Mouse (Mus musculus) G1E (cell line): ENCODE measurements around the gene Qsox2. TPM values are rescaled to one million over a fixed set of nuclear protein-coding genes. Genes with fewer than 3 reads are reported as not detected.

Source experiments
- ATAC-seq: 2 replicates; pipeline ENCODE4 v1.8.0; 2016; ENCODE audit warnings: mild to moderate bottlenecking; ENCODE audit not compliant: insufficient number of reproducible peaks, poor library complexity, low FRiP score, severe bottlenecking; ENCODE audit errors: extremely low read depth
- DNase-seq: peaks from one replicate; pipeline ENCODE4 v3.0.0; 2012; ENCODE audit warnings: low spot score
- H3K27me3 ChIP-seq: 2 replicates; pipeline ENCODE4 v1.6.1; 2012; ENCODE audit warnings: mild to moderate bottlenecking, low read length, inconsistent platforms; ENCODE audit not compliant: insufficient read depth
- H3K36me3 ChIP-seq: replicated peaks from 2 replicates; pipeline ENCODE3; 2012; ENCODE audit warnings: mild to moderate bottlenecking, inconsistent platforms
- H3K4me1 ChIP-seq: 2 replicates; pipeline ENCODE4 v1.6.1; 2012; ENCODE audit warnings: low read depth, low read length, inconsistent platforms, mixed read lengths; ENCODE audit not compliant: insufficient read depth
- H3K4me3 ChIP-seq: 2 replicates; pipeline ENCODE4 v1.5.1; 2012; ENCODE audit warnings: low read depth, mild to moderate bottlenecking, inconsistent platforms, low read length, moderate library complexity, mixed read lengths
- H3K9me3 ChIP-seq: replicated peaks from 2 replicates; pipeline ENCODE4 v1.6.1; 2012; ENCODE audit warnings: inconsistent platforms
- CTCF ChIP-seq: IDR thresholded peaks from 2 replicates; pipeline ENCODE4 v1.5.1; 2012; ENCODE audit warnings: low read depth, low read length, inconsistent platforms, mixed read lengths
- GATA1 ChIP-seq: IDR thresholded peaks from 2 replicates; pipeline ENCODE4 v1.6.1; 2012; ENCODE audit warnings: borderline replicate concordance, low read length, inconsistent platforms, mixed read lengths
- GATA2 ChIP-seq: IDR thresholded peaks from 2 replicates; pipeline ENCODE4 v1.6.1; 2012; ENCODE audit warnings: low read depth, low read length, inconsistent platforms, borderline replicate concordance
- POLR2AphosphoS5 ChIP-seq: IDR thresholded peaks from 2 replicates; pipeline ENCODE4 v1.6.1; 2012; ENCODE audit warnings: low read depth, low read length, inconsistent platforms; ENCODE audit not compliant: insufficient replicate concordance
- TAL1 ChIP-seq: conservative IDR thresholded peaks from 2 replicates; pipeline ENCODE4 v1.6.1; 2012; ENCODE audit warnings: low read depth, low read length, inconsistent platforms, mixed read lengths
- polyA plus RNA-seq: library from polyadenylated mRNA; stranded (reverse); fragments of >175 nt; gene quantifications from 2 replicates; pipeline ENCODE4 v1.2.3, GENCODE M21; 2012
- total RNA-seq, 2 experiments: library from RNA; stranded (forward) in 1 of 2; stranded (reverse) in 1 of 2; fragments of 200-1000 nt in 1 of 2; fragments of >200 nt in 1 of 2; fragmentation: Nextera tagmentation in 1 of 2; gene quantifications; 2 replicates each; pipeline ENCODE4 v1.2.3; 2014 to 2017

Qsox2 gene
- total and polyA plus RNA-seq, 3 experiments: 6.8 to 10.8 (median 7.6) TPM

DNA sequence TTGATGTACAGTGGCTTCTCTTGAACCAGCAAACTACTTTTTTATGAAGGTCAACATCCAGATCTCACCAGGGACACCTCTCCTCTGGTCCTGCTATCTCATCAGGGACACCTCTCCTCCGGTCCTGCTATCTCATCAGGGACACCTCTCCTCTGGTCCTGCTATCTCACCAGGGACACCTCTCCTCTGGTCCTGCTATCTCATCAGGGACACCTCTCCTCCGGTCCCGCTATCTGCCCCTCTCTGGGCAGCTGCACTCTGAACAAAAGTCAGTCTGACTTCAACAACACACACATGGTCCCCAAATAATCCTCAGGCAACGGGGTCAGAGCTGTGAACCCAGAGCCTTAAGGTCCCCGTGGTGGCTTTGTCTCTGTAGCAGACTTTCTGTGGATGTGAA lies 60.6 kb downstream of the Qsox2 start:
- no peak for DNase-seq
- Histone ChIP-seq H3K4me1 (0 out of 2 replicates have a peak, but pooled peaks cover 3% of the 10 kb centered on the region), H3K9me3 (no peaks in the 10 kb centered on the region), H3K27me3 (peaks cover 56% of the 10 kb centered on the region), H3K36me3 (no peaks in the 10 kb centered on the region), H3K4me3 (no peak overlapping the region)
- TF ChIP-seq GATA2: no peak
- no peak for TF ChIP-seq GATA1
- ATAC-seq: no peak

- H3K4me3 ChIP-seq: no peak overlapping the region
- no peaks in the 10 kb centered on the region for H3K36me3 ChIP-seq
- 0 out of 2 replicates have a peak, but pooled peaks cover 3% of the 10 kb centered on the region for H3K4me1 ChIP-seq
- ATAC-seq (no peak), DNase-seq (no peak)
- TF ChIP-seq POLR2AphosphoS5 (no peak), TAL1 (no peak), CTCF (no peak), GATA2 (no peak), GATA1 (no peak)
- H3K27me3 ChIP-seq: peaks cover 67% of the 10 kb centered on the region
- no peaks in the 10 kb centered on the region for H3K9me3 ChIP-seq
Measured at GRCm38 (mm10) chr2:26175191-26175590, 62.1 kb downstream of the Qsox2 start.

GRCm38 (mm10) chr2:26172166-26172565 lies 65.2 kb downstream of the Qsox2 start:
- H3K4me1 ChIP-seq: peaks cover 3% of the 10 kb centered on the region; the same call in 1 of the 2 replicates
- no peaks in the 10 kb centered on the region for H3K9me3 ChIP-seq
- H3K36me3 ChIP-seq: no peaks in the 10 kb centered on the region
- TF ChIP-seq GATA2: no peak
- no peak for TF ChIP-seq GATA1
- no peak for TF ChIP-seq TAL1
- TF ChIP-seq POLR2AphosphoS5: no peak
- no peak for TF ChIP-seq CTCF
- no peak overlapping the region for H3K4me3 ChIP-seq
- peaks cover 75% of the 10 kb centered on the region for H3K27me3 ChIP-seq
- no peak for DNase-seq
- ATAC-seq: no peak

DNA sequence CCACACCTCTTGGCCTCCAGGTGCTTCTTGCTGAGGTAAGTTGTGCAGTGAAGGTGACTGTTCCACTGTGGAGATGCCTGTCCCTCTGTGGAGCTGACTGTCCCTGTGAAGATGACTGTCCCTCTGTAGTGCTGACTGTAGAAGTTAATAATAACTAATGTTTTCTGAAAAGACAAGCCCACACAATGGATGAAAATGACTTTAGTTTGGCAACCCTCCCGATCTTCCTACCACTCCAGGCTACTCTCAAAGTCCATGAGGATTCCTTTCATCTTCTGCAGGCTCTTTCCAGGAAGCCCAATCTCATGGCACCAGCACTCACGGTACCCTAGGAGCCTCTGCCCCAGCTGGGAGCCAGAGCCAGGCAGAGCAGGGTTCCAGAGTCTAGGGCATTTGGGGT lies 66.9 kb downstream of the Qsox2 start:
- Histone ChIP-seq H3K9me3 (no peaks in the 10 kb centered on the region), H3K4me1 (no peaks in the 10 kb centered on the region; the same call in 1 of the 2 replicates), H3K27me3 (peaks cover 64% of the 10 kb centered on the region), H3K4me3 (no peak overlapping the region), H3K36me3 (peaks cover 2% of the 10 kb centered on the region)
- ATAC-seq (no peak), DNase-seq (no peak)
- TF ChIP-seq GATA1 (no peak), GATA2 (no peak), POLR2AphosphoS5 (no peak), TAL1 (no peak), CTCF (no peak)

DNA sequence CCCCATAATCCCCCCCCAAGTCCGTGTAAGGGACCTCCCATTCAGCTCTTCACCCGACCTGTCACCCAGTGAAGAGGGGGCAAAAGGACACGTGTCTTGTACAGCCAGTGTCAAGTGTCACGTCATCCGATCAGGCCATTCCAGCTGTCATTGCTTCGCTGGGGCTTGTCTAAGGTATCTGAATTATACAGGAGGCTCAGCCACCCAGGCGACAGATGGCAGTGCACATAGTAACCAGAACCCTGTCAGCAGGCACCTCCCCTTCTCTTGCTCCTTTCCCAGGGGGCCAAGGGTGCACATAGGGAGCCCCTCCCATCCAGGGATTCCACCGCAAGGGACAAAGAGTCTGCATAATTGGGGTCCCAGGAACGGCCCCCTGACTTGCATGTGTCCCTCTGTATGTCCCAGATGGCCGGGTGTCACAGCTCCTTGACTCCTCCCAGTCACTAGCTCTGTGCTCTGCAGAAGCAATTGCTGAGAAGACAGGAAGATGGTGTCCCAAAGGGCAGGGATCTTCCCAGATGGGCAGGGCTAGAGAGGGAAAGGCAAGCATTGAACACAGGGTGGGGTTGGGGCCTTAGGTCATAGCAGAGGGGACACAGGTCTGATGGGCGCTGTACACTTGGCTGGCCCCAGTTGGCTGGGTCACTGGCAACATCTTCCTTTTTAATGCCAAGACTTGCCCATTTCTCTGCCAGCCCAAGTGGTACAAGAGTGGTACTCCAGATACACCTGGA lies 68.3 kb downstream of the Qsox2 start:
- no peak for TF ChIP-seq GATA1
- TF ChIP-seq POLR2AphosphoS5: no peak
- TF ChIP-seq CTCF: no peak
- TF ChIP-seq TAL1: no peak
- no peak for TF ChIP-seq GATA2
- no peaks in the 10 kb centered on the region; the same call in 1 of the 2 replicates for H3K4me1 ChIP-seq
- H3K9me3 ChIP-seq: no peaks in the 10 kb centered on the region
- H3K36me3 ChIP-seq: peaks cover 2% of the 10 kb centered on the region
- H3K4me3 ChIP-seq: no peak overlapping the region
- ATAC-seq (no peak), DNase-seq (no peak)
- H3K27me3 ChIP-seq: peaks cover 56% of the 10 kb centered on the region

- no peak for TF ChIP-seq GATA2
- no peak for TF ChIP-seq POLR2AphosphoS5
- TF ChIP-seq TAL1: no peak
- no peak for TF ChIP-seq GATA1
- TF ChIP-seq CTCF: no peak
- ATAC-seq: no peak
- no peaks in the 10 kb centered on the region for H3K9me3 ChIP-seq
- peaks cover 2% of the 10 kb centered on the region for H3K36me3 ChIP-seq
- peaks cover 39% of the 10 kb centered on the region for H3K27me3 ChIP-seq
- H3K4me1 ChIP-seq: peaks cover 3% of the 10 kb centered on the region
- H3K4me3 ChIP-seq: no peak overlapping the region
- no peak for DNase-seq
Measured at GRCm38 (mm10) chr2:26166890-26167289, 70.4 kb downstream of the Qsox2 start.

Other genes with a start within 250 kb of the Qsox2 start
- 36.4 and 110 TPM in 2 replicates for gene Ubac1, start 215.8 kb downstream of the Qsox2 start, total RNA-seq (2014; fragmentation: Nextera tagmentation)
- gene Ubac1, start 215.8 kb downstream of the Qsox2 start, total RNA-seq (2017): 41.3 and 42.2 TPM in 2 replicates
- gene Ubac1, start 215.8 kb downstream of the Qsox2 start, polyA plus RNA-seq: 99.1 and 128 TPM in 2 replicates
- gene Nacc2, start 114.3 kb downstream of the Qsox2 start, total RNA-seq (2014; fragmentation: Nextera tagmentation): 2.0 and 5.1 TPM in 2 replicates
- 2.4 and 2.6 TPM in 2 replicates for gene Nacc2, start 114.3 kb downstream of the Qsox2 start, total RNA-seq (2017)
- 4.3 and 7.4 TPM in 2 replicates for gene Nacc2, start 114.3 kb downstream of the Qsox2 start, polyA plus RNA-seq
- not detected in 2 replicates for gene Lhx3, start 29.2 kb downstream of the Qsox2 start, total RNA-seq (2014; fragmentation: Nextera tagmentation)
- gene Lhx3, start 29.2 kb downstream of the Qsox2 start, total RNA-seq (2017): not detected in 2 replicates
- gene Lhx3, start 29.2 kb downstream of the Qsox2 start, polyA plus RNA-seq: not detected in 2 replicates
- gene Ccdc187, start 57.0 kb upstream of the Qsox2 start, total RNA-seq (2014; fragmentation: Nextera tagmentation): not detected in 2 replicates
- gene Ccdc187, start 57.0 kb upstream of the Qsox2 start, total RNA-seq (2017): under 0.01 and 0.11 TPM in 2 replicates
- not detected in 2 replicates for gene Ccdc187, start 57.0 kb upstream of the Qsox2 start, polyA plus RNA-seq
- not detected in 2 replicates for gene Gpsm1, start 78.0 kb upstream of the Qsox2 start, total RNA-seq (2014; fragmentation: Nextera tagmentation)
- gene Gpsm1, start 78.0 kb upstream of the Qsox2 start, total RNA-seq (2017): 0.22 and 0.46 TPM in 2 replicates
- 0.05 and 0.11 TPM in 2 replicates for gene Gpsm1, start 78.0 kb upstream of the Qsox2 start, polyA plus RNA-seq
- gene Dnlz, start 114.6 kb upstream of the Qsox2 start, total RNA-seq (2014; fragmentation: Nextera tagmentation): 7.6 and 8.8 TPM in 2 replicates
- gene Dnlz, start 114.6 kb upstream of the Qsox2 start, total RNA-seq (2017): 9.4 and 9.8 TPM in 2 replicates
- 14.2 and 14.5 TPM in 2 replicates for gene Dnlz, start 114.6 kb upstream of the Qsox2 start, polyA plus RNA-seq
- gene Card9, start 123.4 kb upstream of the Qsox2 start, total RNA-seq (2014; fragmentation: Nextera tagmentation): not detected in 2 replicates
- gene Card9, start 123.4 kb upstream of the Qsox2 start, total RNA-seq (2017): 0.12 and 0.16 TPM in 2 replicates
- 0.35 and 0.38 TPM in 2 replicates for gene Card9, start 123.4 kb upstream of the Qsox2 start, polyA plus RNA-seq
- 18.7 and 25.4 TPM in 2 replicates for gene Snapc4, start 143.1 kb upstream of the Qsox2 start, total RNA-seq (2014; fragmentation: Nextera tagmentation)
- 42.2 and 46.0 TPM in 2 replicates for gene Snapc4, start 143.1 kb upstream of the Qsox2 start, total RNA-seq (2017)
- 64.0 and 67.9 TPM in 2 replicates for gene Snapc4, start 143.1 kb upstream of the Qsox2 start, polyA plus RNA-seq
- gene Entr1, start 151.8 kb upstream of the Qsox2 start, total RNA-seq (2014; fragmentation: Nextera tagmentation): 56.5 and 69.8 TPM in 2 replicates
- 58.2 and 63.7 TPM in 2 replicates for gene Entr1, start 151.8 kb upstream of the Qsox2 start, total RNA-seq (2017)
- 68.2 and 71.5 TPM in 2 replicates for gene Entr1, start 151.8 kb upstream of the Qsox2 start, polyA plus RNA-seq
- 56.9 and 76.5 TPM in 2 replicates for gene Pmpca, start 151.8 kb upstream of the Qsox2 start, total RNA-seq (2014; fragmentation: Nextera tagmentation)
- gene Pmpca, start 151.8 kb upstream of the Qsox2 start, total RNA-seq (2017): 78.8 and 94.3 TPM in 2 replicates
- 542 and 594 TPM in 2 replicates for gene Pmpca, start 151.8 kb upstream of the Qsox2 start, polyA plus RNA-seq
- 19.7 and 23.0 TPM in 2 replicates for gene Inpp5e, start 171.7 kb upstream of the Qsox2 start, total RNA-seq (2014; fragmentation: Nextera tagmentation)
- 7.6 and 8.2 TPM in 2 replicates for gene Inpp5e, start 171.7 kb upstream of the Qsox2 start, total RNA-seq (2017)
- 16.0 and 16.2 TPM in 2 replicates for gene Inpp5e, start 171.7 kb upstream of the Qsox2 start, polyA plus RNA-seq
- gene Sec16a, start 207.7 kb upstream of the Qsox2 start, total RNA-seq (2014; fragmentation: Nextera tagmentation): 74.0 and 83.5 TPM in 2 replicates
- gene Sec16a, start 207.7 kb upstream of the Qsox2 start, total RNA-seq (2017): 31.9 and 34.4 TPM in 2 replicates
- gene Sec16a, start 207.7 kb upstream of the Qsox2 start, polyA plus RNA-seq: 24.8 and 37.8 TPM in 2 replicates